Mouse (Mus musculus): ENCODE results near the gene Dnase1. TPM values are rescaled to one million over a fixed set of nuclear protein-coding genes. Genes with fewer than 3 reads are reported as not detected.
"Not testable (repeated sequence)": the region's sequence is repeated elsewhere in the genome, so short reads cannot be mapped to it uniquely, and the experiment has no call there.

The Dnase1 gene
- 6.3 and 7.8 TPM in 2 replicates for polyA plus RNA-seq (2016; fragmentation: Nextera tagmentation; extraction: Ambion mirVana)

DNA sequence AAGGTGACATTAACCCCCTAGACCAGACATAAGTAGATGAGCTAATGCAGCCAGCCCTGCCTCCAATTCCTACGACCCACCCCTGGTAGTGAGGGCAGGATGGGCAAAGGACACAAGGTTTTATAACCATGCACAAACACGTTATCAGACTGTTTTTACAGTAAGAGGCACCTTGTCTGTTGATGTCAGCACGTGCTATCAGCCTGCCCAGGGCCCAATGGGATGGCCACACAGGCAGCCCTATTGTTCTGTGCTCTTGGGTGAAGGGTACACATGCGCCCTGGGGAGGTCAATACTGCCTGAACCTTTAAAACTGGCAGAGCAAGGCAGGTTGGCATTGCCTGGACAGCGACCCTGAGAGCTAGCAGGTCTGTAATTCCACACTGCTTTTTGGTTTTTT lies at the start of gene Dnase1:
Gene Dnase1 (plus strand): TSS at position 136 of the 400 bp plus-strand sequence.
- ATAC-seq (ENCODE audit: low FRiP score), result no peak
- no peaks in the 10 kb centered on the region for H3K4me1 ChIP-seq
- H3K27ac ChIP-seq, result no peak within 1 kb of the TSS
- no peaks in the 10 kb centered on the region for H3K9me3 ChIP-seq (replicated peaks)
- H3K36me3 ChIP-seq, result peaks cover 51% of the 10 kb centered on the region
- H3K9ac ChIP-seq, result no peak within 1 kb of the TSS
- no peak within 1 kb of the TSS for H3K4me2 ChIP-seq (replicated peaks)
- no peak within 1 kb of the TSS for H3K4me3 ChIP-seq
- H3K27me3 ChIP-seq, result no peaks in the 10 kb centered on the region
- 89% methylated on average over 5 of the region's 5 CpGs for WGBS

GRCm38 (mm10) chr16:3988410-3988809 lies 48.3 kb upstream of the Dnase1 start:
- WGBS, result 90% methylated on average over 4 of the region's 4 CpGs
- Histone ChIP-seq H3K4me1 (no peaks in the 10 kb centered on the region), H3K9me3 (replicated peaks) (no peaks in the 10 kb centered on the region), H3K9ac (no peak overlapping the region), H3K36me3 (peaks cover 97% of the 10 kb centered on the region), H3K27ac (no peak overlapping the region), H3K4me3 (no peak overlapping the region), H3K4me2 (replicated peaks) (no peak overlapping the region), H3K27me3 (no peaks in the 10 kb centered on the region)
- ATAC-seq (ENCODE audit: low FRiP score), result no peak

DNA sequence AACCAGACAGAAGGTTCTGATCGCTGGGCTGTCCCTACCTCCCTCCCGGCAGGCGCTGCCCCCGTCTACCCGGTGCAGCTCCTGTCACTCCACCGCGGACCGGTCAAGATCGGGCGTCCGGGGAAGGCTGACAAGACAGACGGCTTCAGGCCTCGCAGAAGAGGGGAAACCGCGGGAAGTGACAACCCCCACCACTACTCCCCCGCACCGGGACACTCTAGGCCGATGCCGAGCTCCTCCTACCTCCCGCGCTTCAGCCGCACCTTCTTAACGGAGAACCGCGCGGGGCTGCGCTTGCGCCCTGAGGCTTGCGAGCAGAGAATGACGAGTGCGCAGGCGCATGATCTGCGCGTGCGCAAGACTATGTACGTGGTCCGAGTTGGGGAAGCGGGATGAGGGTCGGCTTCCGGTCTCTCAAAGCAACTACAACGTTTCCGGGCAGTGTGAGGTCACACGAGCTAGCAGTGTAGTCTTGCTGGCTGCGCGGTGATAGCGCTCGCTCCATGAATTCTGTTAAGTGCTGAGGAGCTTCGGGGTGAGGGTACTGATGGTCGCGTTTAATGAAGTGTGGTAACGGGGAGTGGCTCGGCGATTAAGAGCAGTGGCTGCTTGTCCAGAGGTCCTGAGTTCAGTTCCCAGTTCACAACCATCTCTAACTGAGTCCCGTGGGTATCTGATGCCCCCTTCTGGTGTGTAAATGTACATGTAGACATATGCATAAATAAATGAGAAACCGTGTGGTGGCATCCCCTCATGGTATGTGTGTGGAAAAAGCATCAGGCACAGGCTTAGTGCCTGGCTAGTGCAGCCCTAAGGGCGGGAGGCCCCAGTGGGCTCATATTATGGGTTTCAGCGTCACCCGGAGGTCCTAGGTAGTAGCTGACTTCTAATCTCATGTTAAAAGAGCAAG lies 33.0 kb upstream of the Dnase1 start, which contains the start of gene Slx4:
Gene Slx4 (minus strand): TSS at position 282 of the 910 bp plus-strand sequence.
- H3K4me1 ChIP-seq, result peaks cover 11% of the 10 kb centered on the region
- H3K9ac ChIP-seq, result peak within 1 kb of the TSS; percentile 81
- H3K4me2 ChIP-seq (replicated peaks), result peak within 1 kb of the TSS; percentile 82
- peak within 1 kb of the TSS; percentile 76 for H3K4me3 ChIP-seq
- 1% methylated on average over 57 of the region's 58 CpGs for WGBS
- no peaks in the 10 kb centered on the region for H3K27me3 ChIP-seq
- peak within 1 kb of the TSS; percentile 81 for H3K27ac ChIP-seq
- peaks cover 23% of the 10 kb centered on the region for H3K36me3 ChIP-seq
- H3K9me3 ChIP-seq (replicated peaks), result no peaks in the 10 kb centered on the region
- ATAC-seq (ENCODE audit: low FRiP score), result peak; percentile 98

- Histone ChIP-seq H3K9me3 (replicated peaks) (no peaks in the 10 kb centered on the region), H3K4me3 (no peak overlapping the region), H3K27me3 (no peaks in the 10 kb centered on the region), H3K27ac (no peak overlapping the region), H3K9ac (no peak overlapping the region), H3K4me2 (replicated peaks) (no peak overlapping the region), H3K36me3 (no peaks in the 10 kb centered on the region), H3K4me1 (no peaks in the 10 kb centered on the region)
- WGBS, result 79% methylated on average over 4 of the region's 4 CpGs
- ATAC-seq (ENCODE audit: low FRiP score), result no peak
Observed at GRCm38 (mm10) chr16:4012882-4013570, 23.7 kb upstream of the Dnase1 start.

DNA sequence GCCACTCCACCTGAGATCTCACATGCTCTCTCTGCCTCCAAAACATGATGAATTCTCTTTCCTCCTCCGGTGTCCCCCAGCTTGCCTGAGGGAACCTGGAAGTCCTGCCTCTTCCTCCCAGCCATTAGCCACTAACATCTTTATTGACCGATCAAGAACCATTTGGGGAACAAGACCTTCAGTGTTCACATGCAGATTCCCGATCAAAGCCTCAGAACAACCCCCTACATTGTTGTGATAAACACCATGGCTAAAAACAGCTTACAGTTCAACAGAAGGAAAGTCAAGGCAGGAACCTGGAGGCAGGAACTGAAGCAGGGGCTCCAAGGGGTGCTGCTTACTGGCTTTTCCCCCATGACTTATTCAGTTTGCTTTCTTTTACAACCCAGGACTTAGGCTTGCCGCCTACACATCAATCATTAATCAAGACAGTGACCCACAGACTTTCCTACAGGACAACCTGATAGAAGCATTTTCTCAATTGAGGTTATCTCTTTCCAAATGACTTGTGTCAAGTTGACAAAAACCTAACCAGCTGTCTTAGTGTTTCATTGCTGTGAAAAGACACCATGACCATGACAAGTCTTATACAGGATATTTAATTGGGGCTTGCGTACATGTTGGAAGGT lies 22.6 kb upstream of the Dnase1 start:
- no peak overlapping the region for H3K4me3 ChIP-seq
- H3K27me3 ChIP-seq, result no peaks in the 10 kb centered on the region
- 78% methylated on average over 5 of the region's 5 CpGs for WGBS
- no peak overlapping the region for H3K27ac ChIP-seq
- H3K36me3 ChIP-seq, result no peaks in the 10 kb centered on the region
- ATAC-seq (ENCODE audit: low FRiP score), result no peak
- H3K9me3 ChIP-seq (replicated peaks), result no peaks in the 10 kb centered on the region
- H3K4me2 ChIP-seq (replicated peaks), result no peak overlapping the region
- no peaks in the 10 kb centered on the region for H3K4me1 ChIP-seq
- H3K9ac ChIP-seq, result no peak overlapping the region

GRCm38 (mm10) chr16:4016786-4017185 lies 20.0 kb upstream of the Dnase1 start:
- not testable (repeated sequence) for H3K27ac ChIP-seq; ATAC-seq (ENCODE audit: low FRiP score); H3K4me3 ChIP-seq; H3K4me1 ChIP-seq; H3K9ac ChIP-seq; H3K4me2 ChIP-seq (replicated peaks); H3K9me3 ChIP-seq (replicated peaks); H3K36me3 ChIP-seq; H3K27me3 ChIP-seq
- 76% methylated on average over 17 of the region's 17 CpGs for WGBS

- not testable (repeated sequence) for H3K4me3 ChIP-seq; H3K4me2 ChIP-seq (replicated peaks); ATAC-seq (ENCODE audit: low FRiP score); H3K27ac ChIP-seq; H3K4me1 ChIP-seq; H3K36me3 ChIP-seq; H3K27me3 ChIP-seq; H3K9me3 ChIP-seq (replicated peaks); H3K9ac ChIP-seq
- 85% methylated on average over 6 of the region's 6 CpGs for WGBS
Observed at GRCm38 (mm10) chr16:4017466-4017865, 19.3 kb upstream of the Dnase1 start.

DNA sequence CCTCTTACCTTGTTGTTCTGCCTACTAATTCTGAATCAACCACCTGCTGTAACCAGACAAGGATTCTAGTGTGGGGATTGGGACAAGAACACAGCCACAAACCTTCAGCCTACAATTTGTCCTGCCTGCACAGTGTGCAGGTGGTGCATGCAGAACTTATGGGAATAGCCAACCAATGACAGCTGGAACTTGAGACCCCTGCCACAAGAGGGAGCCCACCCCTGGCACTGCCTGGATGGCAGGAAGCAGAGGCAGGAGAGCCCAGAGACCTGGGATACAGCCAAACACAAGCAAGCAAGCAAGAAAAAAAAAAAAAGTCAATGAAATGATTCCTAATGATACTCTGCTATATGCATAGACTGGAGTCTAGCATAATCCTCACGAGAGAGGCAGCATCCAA lies 15.5 kb upstream of the Dnase1 start:
- no peak for ATAC-seq (ENCODE audit: low FRiP score)
- no peaks in the 10 kb centered on the region for H3K9me3 ChIP-seq (replicated peaks)
- H3K4me1 ChIP-seq, result no peaks in the 10 kb centered on the region
- H3K27ac ChIP-seq, result no peak overlapping the region
- no peaks in the 10 kb centered on the region for H3K36me3 ChIP-seq
- no peak overlapping the region for H3K9ac ChIP-seq
- no peak overlapping the region for H3K4me2 ChIP-seq (replicated peaks)
- no peak overlapping the region for H3K4me3 ChIP-seq
- WGBS, result 81% methylated on average over 1 of the region's 1 CpGs
- no peaks in the 10 kb centered on the region for H3K27me3 ChIP-seq

DNA sequence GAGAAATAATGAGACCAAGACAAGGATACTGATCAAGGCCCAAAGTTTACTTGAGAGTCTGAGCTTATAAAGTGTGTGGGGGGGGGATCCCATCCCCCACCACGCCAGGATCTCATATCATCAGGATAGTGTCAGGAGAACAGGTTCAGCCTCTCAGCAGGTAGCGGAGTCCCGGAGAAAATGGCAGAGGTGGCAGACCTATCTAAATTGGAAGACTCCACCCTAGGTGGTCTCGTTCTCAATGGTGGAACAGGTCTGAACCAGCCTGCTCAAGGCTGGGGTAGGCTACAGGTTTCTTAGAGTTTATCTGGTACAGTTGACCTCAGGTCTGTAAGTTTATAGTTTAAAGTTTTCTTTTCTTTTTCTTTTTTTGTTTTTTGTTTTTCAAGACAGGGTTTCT lies 14.0 kb upstream of the Dnase1 start:
- 75% methylated on average over 4 of the region's 4 CpGs for WGBS
- no peaks in the 10 kb centered on the region for H3K27me3 ChIP-seq
- no peak for ATAC-seq (ENCODE audit: low FRiP score)

DNA sequence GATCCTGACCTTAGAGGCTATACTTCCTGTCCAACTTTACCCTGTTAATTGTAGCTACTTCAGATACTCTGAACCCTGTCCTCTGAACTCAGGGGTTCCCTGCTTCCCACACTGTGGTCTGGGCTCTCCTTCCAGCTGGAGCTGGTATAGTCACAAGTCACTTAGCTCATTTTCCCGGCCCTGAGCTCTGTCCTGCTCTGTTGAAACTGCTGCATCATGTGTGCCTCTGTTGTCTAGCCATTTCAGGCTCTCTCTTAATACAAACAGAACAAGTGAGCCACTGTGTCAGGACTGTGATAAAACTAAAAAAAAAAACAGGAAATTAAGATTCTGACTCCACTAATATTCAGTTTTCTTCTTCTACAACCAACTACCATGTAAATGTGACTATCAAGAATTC lies 10.1 kb upstream of the Dnase1 start:
- no peak overlapping the region for H3K4me2 ChIP-seq (replicated peaks)
- H3K27ac ChIP-seq, result no peak overlapping the region
- no peaks in the 10 kb centered on the region for H3K9me3 ChIP-seq (replicated peaks)
- H3K4me1 ChIP-seq, result no peaks in the 10 kb centered on the region
- no peak for ATAC-seq (ENCODE audit: low FRiP score)
- H3K9ac ChIP-seq, result no peak overlapping the region
- no peaks in the 10 kb centered on the region for H3K36me3 ChIP-seq
- H3K4me3 ChIP-seq, result no peak overlapping the region
- WGBS, result 57% methylated on average over 1 of the region's 1 CpGs
- no peaks in the 10 kb centered on the region for H3K27me3 ChIP-seq

More for the DNA sequence above, 14.0 kb upstream of the Dnase1 start:
- no peaks in the 10 kb centered on the region for H3K36me3 ChIP-seq
- no peak overlapping the region for H3K4me3 ChIP-seq
- no peak overlapping the region for H3K9ac ChIP-seq
- no peak overlapping the region for H3K27ac ChIP-seq
- no peak overlapping the region for H3K4me2 ChIP-seq (replicated peaks)
- H3K9me3 ChIP-seq (replicated peaks), result no peaks in the 10 kb centered on the region
- H3K4me1 ChIP-seq, result no peaks in the 10 kb centered on the region

DNA sequence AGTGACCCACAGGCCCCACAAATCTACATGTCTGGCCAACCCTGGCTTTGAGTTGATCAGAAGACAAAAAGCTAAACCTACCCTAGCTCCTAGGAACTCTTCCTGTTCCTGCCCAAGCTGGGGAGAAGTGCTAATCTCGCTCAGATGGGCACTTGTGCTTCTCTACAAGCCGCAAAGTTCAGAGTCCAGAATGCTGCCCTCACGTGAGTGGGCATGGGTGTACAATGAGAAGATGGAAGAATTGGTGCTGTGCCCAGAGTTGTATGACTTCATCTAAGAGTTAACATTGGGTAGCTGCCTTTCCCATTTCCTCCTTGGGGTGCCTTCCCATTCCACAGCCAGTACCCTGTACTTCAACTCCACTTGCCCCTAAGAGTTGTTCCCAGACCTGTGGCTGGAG lies 9.5 kb upstream of the Dnase1 start:
- no peak for ATAC-seq (ENCODE audit: low FRiP score)
- WGBS, result 77% methylated on average over 3 of the region's 3 CpGs

GRCm38 (mm10) chr16:4029371-4029841 lies 7.3 kb upstream of the Dnase1 start:
- H3K4me1 ChIP-seq, result no peaks in the 10 kb centered on the region
- 74% methylated on average over 5 of the region's 5 CpGs for WGBS
- ATAC-seq (ENCODE audit: low FRiP score), result 0 out of 2 replicates have a peak, but pooled peaks have one; percentile 29

More for the DNA sequence above, 9.5 kb upstream of the Dnase1 start:
- Histone ChIP-seq H3K36me3 (no peaks in the 10 kb centered on the region), H3K4me2 (replicated peaks) (no peak overlapping the region), H3K9ac (no peak overlapping the region), H3K27me3 (no peaks in the 10 kb centered on the region), H3K4me1 (no peaks in the 10 kb centered on the region), H3K9me3 (replicated peaks) (no peaks in the 10 kb centered on the region), H3K27ac (no peak overlapping the region), H3K4me3 (no peak overlapping the region)

More at GRCm38 (mm10) chr16:4029371-4029841, 7.3 kb upstream of the Dnase1 start:
- no peak overlapping the region for H3K4me3 ChIP-seq
- H3K27me3 ChIP-seq, result no peaks in the 10 kb centered on the region
- no peak overlapping the region for H3K4me2 ChIP-seq (replicated peaks)
- H3K9me3 ChIP-seq (replicated peaks), result no peaks in the 10 kb centered on the region
- no peak overlapping the region for H3K27ac ChIP-seq
- no peaks in the 10 kb centered on the region for H3K36me3 ChIP-seq
- no peak overlapping the region for H3K9ac ChIP-seq

Data from hindbrain, embryonic 12.5 days (tissue).